Mouse (Mus musculus) T-cell, adult 2 months (primary cell): ENCODE results near the gene 4930432K21Rik.

Source experiments
- DNase-seq: peaks from one replicate; pipeline ENCODE4 v3.0.0; 2022; ENCODE audit warnings: low spot score

The 4930432K21Rik gene

GRCm38 (mm10) chr8:84208381-84209380 is 60.9 kb downstream of the 4930432K21Rik start:
- no peak for DNase-seq

- peak; percentile 77 for DNase-seq
Observed at GRCm38 (mm10) chr8:84210167-84210791, 62.5 kb downstream of the 4930432K21Rik start.

GRCm38 (mm10) chr8:84211202-84211601 is 63.4 kb downstream of the 4930432K21Rik start:
- DNase-seq: no peak

- DNase-seq: no peak
Observed at GRCm38 (mm10) chr8:84211881-84212563, 64.2 kb downstream of the 4930432K21Rik start.

- no peak for DNase-seq
Observed at GRCm38 (mm10) chr8:84213277-84213676, 65.5 kb downstream of the 4930432K21Rik start.

GRCm38 (mm10) chr8:84217206-84217605 is 69.4 kb downstream of the 4930432K21Rik start:
- DNase-seq: no peak

- no peak for DNase-seq
Observed at GRCm38 (mm10) chr8:84218143-84218542, 70.3 kb downstream of the 4930432K21Rik start.

GRCm38 (mm10) chr8:84220105-84220504 is 72.3 kb downstream of the 4930432K21Rik start:
- no peak for DNase-seq
